Mouse (Mus musculus): ENCODE measurements at regions not wholly inside any gene's neighbourhood (a gene's known extent, or its start where the extent isn't known, plus 50 kb on each side); places are given as distances from the start of the nearest gene placed in this dataset.
"Not testable (repeated sequence)": the region's sequence is repeated elsewhere in the genome, so short reads cannot be mapped to it uniquely, and the experiment has no call there.

- Histone ChIP-seq H3K36me3 (no peaks in the 10 kb centered on the region), H3K9me3 (replicated peaks) (no peaks in the 10 kb centered on the region), H3K4me3 (peak overlapping the region; percentile 57), H3K4me2 (peak overlapping the region; percentile 94), H3K27me3 (replicated peaks) (peaks cover 84% of the 10 kb centered on the region), H3K9ac (peak overlapping the region; percentile 63; the same call in 1 of the 2 replicates), H3K4me1 (replicated peaks) (peaks cover 8% of the 10 kb centered on the region), H3K27ac (ENCODE audit: poor library complexity, severe bottlenecking) (no peak overlapping the region)
- no peak for ATAC-seq (ENCODE audit: insufficient number of reproducible peaks, low FRiP score)
- WGBS, result 1% methylated on average over 56 of the region's 56 CpGs
Observed at GRCm38 (mm10) chr4:44424831-44425704, 124.4 kb downstream of the Melk start.

- Histone ChIP-seq H3K4me2 (no peak overlapping the region), H3K4me3 (no peak overlapping the region), H3K9ac (no peak overlapping the region), H3K9me3 (replicated peaks) (no peaks in the 10 kb centered on the region), H3K27me3 (replicated peaks) (peaks cover 9% of the 10 kb centered on the region), H3K36me3 (no peaks in the 10 kb centered on the region), H3K27ac (ENCODE audit: poor library complexity, severe bottlenecking) (no peak overlapping the region), H3K4me1 (replicated peaks) (no peaks in the 10 kb centered on the region)
- no peak for ATAC-seq (ENCODE audit: insufficient number of reproducible peaks, low FRiP score)
- WGBS, result 31% methylated on average over 9 of the region's 9 CpGs
Observed at GRCm38 (mm10) chr4:44434593-44434992, 133.9 kb downstream of the Melk start.

- WGBS, result 42% methylated on average over 4 of the region's 4 CpGs
- H3K9me3 ChIP-seq (replicated peaks), result no peaks in the 10 kb centered on the region
- no peak overlapping the region for H3K4me3 ChIP-seq
- no peak overlapping the region for H3K4me2 ChIP-seq
- ATAC-seq (ENCODE audit: insufficient number of reproducible peaks, low FRiP score), result no peak
- no peaks in the 10 kb centered on the region for H3K4me1 ChIP-seq (replicated peaks)
- H3K27ac ChIP-seq (ENCODE audit: poor library complexity, severe bottlenecking), result no peak overlapping the region
- H3K9ac ChIP-seq, result no peak overlapping the region
- no peaks in the 10 kb centered on the region for H3K36me3 ChIP-seq
- no peaks in the 10 kb centered on the region for H3K27me3 ChIP-seq (replicated peaks)
Observed at GRCm38 (mm10) chr4:44445511-44445910, 144.8 kb downstream of the Melk start.

GRCm38 (mm10) chr4:44450881-44451532 is 150.3 kb downstream of the Melk start:
- peaks cover 5% of the 10 kb centered on the region; the same call in 1 of the 2 replicates for H3K9me3 ChIP-seq (replicated peaks)
- no peak overlapping the region for H3K4me3 ChIP-seq
- H3K36me3 ChIP-seq, result no peaks in the 10 kb centered on the region
- no peak overlapping the region for H3K9ac ChIP-seq
- H3K4me1 ChIP-seq (replicated peaks), result no peaks in the 10 kb centered on the region
- 64% methylated on average over 10 of the region's 10 CpGs for WGBS
- no peak for ATAC-seq (ENCODE audit: insufficient number of reproducible peaks, low FRiP score)
- no peak overlapping the region for H3K4me2 ChIP-seq
- H3K27ac ChIP-seq (ENCODE audit: poor library complexity, severe bottlenecking), result no peak overlapping the region
- H3K27me3 ChIP-seq (replicated peaks), result no peaks in the 10 kb centered on the region

- H3K4me2 ChIP-seq, result no peak overlapping the region
- H3K36me3 ChIP-seq, result no peaks in the 10 kb centered on the region
- H3K9me3 ChIP-seq (replicated peaks), result peaks cover 5% of the 10 kb centered on the region; the same call in 1 of the 2 replicates
- H3K27me3 ChIP-seq (replicated peaks), result no peaks in the 10 kb centered on the region
- no peak overlapping the region for H3K4me3 ChIP-seq
- ATAC-seq (ENCODE audit: insufficient number of reproducible peaks, low FRiP score), result no peak
- no peak overlapping the region for H3K9ac ChIP-seq
- 47% methylated on average over 8 of the region's 8 CpGs for WGBS
- no peak overlapping the region for H3K27ac ChIP-seq (ENCODE audit: poor library complexity, severe bottlenecking)
- no peaks in the 10 kb centered on the region for H3K4me1 ChIP-seq (replicated peaks)
Observed at GRCm38 (mm10) chr4:44452043-44452618, 151.5 kb downstream of the Melk start.

GRCm38 (mm10) chr4:44453552-44453951 is 152.9 kb downstream of the Melk start:
- H3K9ac ChIP-seq, result no peak overlapping the region
- H3K36me3 ChIP-seq, result no peaks in the 10 kb centered on the region
- H3K9me3 ChIP-seq (replicated peaks), result peaks cover 5% of the 10 kb centered on the region; the same call in 1 of the 2 replicates
- no peak overlapping the region for H3K4me2 ChIP-seq
- H3K4me3 ChIP-seq, result no peak overlapping the region
- no peaks in the 10 kb centered on the region for H3K27me3 ChIP-seq (replicated peaks)
- no peaks in the 10 kb centered on the region for H3K4me1 ChIP-seq (replicated peaks)
- ATAC-seq (ENCODE audit: insufficient number of reproducible peaks, low FRiP score), result no peak
- WGBS, result 82% methylated on average over 11 of the region's 11 CpGs
- H3K27ac ChIP-seq (ENCODE audit: poor library complexity, severe bottlenecking), result no peak overlapping the region

GRCm38 (mm10) chr4:44455851-44456250 is 155.2 kb downstream of the Melk start:
- no peak overlapping the region for H3K4me2 ChIP-seq
- 82% methylated on average over 2 of the region's 2 CpGs for WGBS
- ATAC-seq (ENCODE audit: insufficient number of reproducible peaks, low FRiP score), result no peak
- H3K4me3 ChIP-seq, result no peak overlapping the region
- H3K27me3 ChIP-seq (replicated peaks), result no peaks in the 10 kb centered on the region
- no peaks in the 10 kb centered on the region for H3K36me3 ChIP-seq
- H3K4me1 ChIP-seq (replicated peaks), result no peaks in the 10 kb centered on the region
- no peak overlapping the region for H3K9ac ChIP-seq
- H3K9me3 ChIP-seq (replicated peaks), result peaks cover 5% of the 10 kb centered on the region; the same call in 1 of the 2 replicates
- no peak overlapping the region for H3K27ac ChIP-seq (ENCODE audit: poor library complexity, severe bottlenecking)

- H3K27me3 ChIP-seq (replicated peaks); H3K9me3 ChIP-seq (replicated peaks); H3K4me3 ChIP-seq; H3K27ac ChIP-seq (ENCODE audit: poor library complexity, severe bottlenecking); ATAC-seq (ENCODE audit: insufficient number of reproducible peaks, low FRiP score); H3K4me1 ChIP-seq (replicated peaks); H3K36me3 ChIP-seq; H3K9ac ChIP-seq; H3K4me2 ChIP-seq: not testable (repeated sequence)
- WGBS, result 75% methylated on average over 21 of the region's 21 CpGs
Observed at GRCm38 (mm10) chr4:44473511-44473910, 172.8 kb downstream of the Melk start.

Measured in heart, embryonic 12.5 days (tissue).